Mouse (Mus musculus): ENCODE measurements around the gene Tatdn2.
"Not testable (repeated sequence)": the region's sequence is repeated elsewhere in the genome, so short reads cannot be mapped to it uniquely, and the experiment has no call there.

DNA sequence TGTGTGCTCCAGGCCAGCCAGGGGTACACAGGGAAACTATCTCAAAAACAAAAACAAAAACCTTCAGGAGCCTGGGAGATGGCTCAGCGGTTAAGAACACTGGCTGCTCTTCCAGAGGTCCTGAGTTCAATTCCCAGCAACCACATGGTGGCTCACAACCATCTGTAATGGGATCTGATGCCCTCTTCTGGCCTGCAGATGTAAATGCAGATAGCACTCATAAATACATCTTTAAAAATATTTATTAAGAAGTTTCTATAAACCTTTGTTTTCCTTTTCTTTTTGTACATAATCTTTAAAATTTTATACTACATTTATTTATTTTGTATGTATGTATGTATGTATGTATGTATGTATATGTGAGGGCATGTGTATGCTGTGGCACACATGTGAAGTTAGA lies 24.8 kb upstream of the Tatdn2 start:
- TF ChIP-seq CEBPB (IDR thresholded peaks at IDR 0.05; ENCODE audit: insufficient read depth, poor library complexity, severe bottlenecking); MAX (IDR thresholded peaks at IDR 0.05; ENCODE audit: low read depth); TCF3 (IDR thresholded peaks at IDR 0.05; ENCODE audit: insufficient read length, low read depth); POLR2A (IDR thresholded peaks at IDR 0.05; ENCODE audit: insufficient read length, low read depth); USF1 (IDR thresholded peaks at IDR 0.05; ENCODE audit: low read depth); POLR2AphosphoS2 (IDR thresholded peaks at IDR 0.05; ENCODE audit: insufficient read length, low read depth); E2F4 (IDR thresholded peaks at IDR 0.05; ENCODE audit: insufficient read depth); SRF (IDR thresholded peaks at IDR 0.05; ENCODE audit: control insufficient read depth, insufficient read length, low read depth); TCF12 (IDR thresholded peaks at IDR 0.05; ENCODE audit: insufficient read depth, poor library complexity, severe bottlenecking): not testable (repeated sequence)
